Mouse (Mus musculus) olfactory bulb, adult 2 months (tissue): ENCODE measurements around the gene Napa. TPM values are rescaled to one million over a fixed set of nuclear protein-coding genes. Genes with fewer than 3 reads are reported as not detected.

ENCODE experiments used
- H3K27ac ChIP-seq: fragments of 200-500 bp; 2 replicates; pipeline ENCODE4 v1.5.1; 2012; ENCODE audit warnings: low read depth, low read length; ENCODE audit not compliant: insufficient read depth
- H3K4me1 ChIP-seq: fragments of 200-500 bp; 2 replicates; pipeline ENCODE4 v1.6.1; 2012; ENCODE audit warnings: low read length; ENCODE audit not compliant: control insufficient read depth, insufficient read depth
- H3K4me3 ChIP-seq: fragments of 200-500 bp; 2 replicates; pipeline ENCODE4 v1.5.1; 2012; ENCODE audit warnings: mild to moderate bottlenecking, low read depth, low read length, moderate library complexity; ENCODE audit not compliant: insufficient read depth
- CTCF ChIP-seq: fragments of 200-500 bp; IDR thresholded peaks from 2 replicates; pipeline ENCODE4 v1.5.1; 2012; ENCODE audit warnings: low read depth, mild to moderate bottlenecking, low read length, moderate library complexity; ENCODE audit not compliant: insufficient read depth
- POLR2A ChIP-seq: fragments of 200-500 bp; IDR thresholded peaks from 2 replicates; pipeline ENCODE4 v1.6.1; 2012; ENCODE audit warnings: mild to moderate bottlenecking, low read depth, low read length, moderate library complexity; ENCODE audit not compliant: insufficient read depth
- WGBS: fragments of 180-500 bp; shearing (Covaris S2); methylation state at CpG from one replicate; pipeline ENCODE4 v1.1.7; 2018; 5-methylcytosine and 5-hydroxymethylcytosine counted together
- polyA plus RNA-seq: library from polyadenylated mRNA; stranded (reverse); fragments of >200 nt; gene quantifications from 2 replicates; pipeline ENCODE4 v1.2.4, GENCODE M21; 2012; ENCODE audit warnings: low replicate concordance; ENCODE audit not compliant: missing spikeins, insufficient read depth, insufficient read length

Napa gene
- polyA plus RNA-seq, 1 experiment, result not detected

- WGBS, result 76% methylated on average over 4 of the region's 4 CpGs
- Histone ChIP-seq H3K4me3 (no peak overlapping the region), H3K4me1 (no peaks in the 10 kb centered on the region), H3K27ac (no peak overlapping the region)
- TF ChIP-seq POLR2A, result no peak
- no peak for TF ChIP-seq CTCF
Observed at GRCm38 (mm10) chr7:16080581-16080980, 17.7 kb upstream of the Napa start.

- TF ChIP-seq POLR2A (no peak), CTCF (no peak)
- WGBS, result 63% methylated on average over 4 of the region's 4 CpGs
- Histone ChIP-seq H3K27ac (no peak overlapping the region), H3K4me3 (no peak overlapping the region), H3K4me1 (no peaks in the 10 kb centered on the region)
Observed at GRCm38 (mm10) chr7:16083361-16083760, 14.9 kb upstream of the Napa start.

GRCm38 (mm10) chr7:16087587-16087986 lies 10.7 kb upstream of the Napa start:
- Histone ChIP-seq H3K4me1 (no peaks in the 10 kb centered on the region), H3K27ac (no peak overlapping the region), H3K4me3 (no peak overlapping the region)
- TF ChIP-seq POLR2A, result no peak
- no peak for TF ChIP-seq CTCF
- 69% methylated on average over 2 of the region's 2 CpGs for WGBS

DNA sequence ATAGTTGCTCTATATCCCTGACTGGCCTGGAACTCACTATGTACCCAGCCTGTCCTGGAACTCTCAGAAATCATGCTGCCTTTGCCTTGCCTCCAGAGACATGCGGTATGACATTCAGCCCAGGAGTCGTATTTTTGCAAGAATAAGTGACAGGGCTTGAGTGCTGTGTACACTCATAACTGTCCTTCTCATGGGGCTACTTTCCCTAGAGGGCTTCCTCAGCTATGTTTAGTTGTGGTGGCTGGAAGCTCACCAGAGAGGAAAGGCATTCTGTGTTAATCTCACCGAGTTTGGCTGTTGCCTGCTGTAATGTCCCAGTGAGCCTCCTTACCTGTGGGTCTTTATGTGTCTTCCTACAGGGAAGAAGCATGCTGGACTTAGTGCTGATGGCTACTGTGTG lies 3.7 kb upstream of the Napa start:
- no peak for TF ChIP-seq POLR2A
- no peak for TF ChIP-seq CTCF
- H3K27ac ChIP-seq, result no peak overlapping the region
- peaks cover 5% of the 10 kb centered on the region for H3K4me1 ChIP-seq
- H3K4me3 ChIP-seq, result no peak overlapping the region
- WGBS, result 84% methylated on average over 3 of the region's 3 CpGs

DNA sequence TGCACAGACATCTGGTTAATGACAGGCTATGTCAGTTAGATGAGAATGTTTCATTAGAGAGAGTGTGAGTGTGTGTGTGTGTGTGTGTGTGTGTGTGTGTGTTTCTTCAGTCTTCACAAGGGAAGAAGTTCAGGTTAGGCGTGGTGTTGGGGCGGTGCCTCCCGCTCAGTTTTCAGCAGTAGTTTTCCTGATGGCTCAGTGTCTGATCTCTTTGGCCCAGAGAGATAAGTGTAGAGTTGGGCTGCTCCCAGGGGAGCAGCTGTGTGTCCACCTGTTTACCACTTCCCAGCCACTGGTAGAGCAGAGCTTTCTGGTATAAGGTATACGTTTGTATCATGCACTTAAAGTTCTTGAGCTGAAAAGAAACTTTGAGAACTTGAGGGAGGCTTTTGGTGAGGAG lies 1.6 kb downstream of the Napa start:
- no peak for TF ChIP-seq CTCF
- TF ChIP-seq POLR2A, result no peak
- WGBS, result 76% methylated on average over 4 of the region's 4 CpGs
- H3K27ac ChIP-seq, result no peak overlapping the region
- peaks cover 54% of the 10 kb centered on the region for H3K4me1 ChIP-seq
- H3K4me3 ChIP-seq, result 0 out of 2 replicates have a peak overlapping the region, but pooled peaks have one; percentile 4

DNA sequence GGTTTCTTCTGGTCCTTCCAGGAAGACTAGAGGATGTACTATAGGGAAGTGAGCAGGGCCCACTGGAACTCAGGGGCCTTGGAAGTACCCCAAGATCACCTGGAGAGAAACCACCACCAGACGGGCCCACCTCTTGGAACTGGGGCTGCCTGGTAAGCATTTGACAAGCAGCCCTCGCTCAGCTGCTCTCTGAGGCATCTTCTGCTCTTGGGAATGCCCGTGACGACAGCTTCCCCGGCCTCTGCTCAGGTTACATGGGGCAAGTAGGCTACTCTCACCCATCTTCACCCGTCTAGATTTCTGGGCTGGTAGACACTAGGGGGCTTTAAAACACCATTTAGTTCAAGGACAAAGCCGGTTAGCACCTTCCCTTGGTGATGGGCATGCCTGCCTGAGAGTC lies 2.8 kb downstream of the Napa start:
- Histone ChIP-seq H3K4me3 (no peak overlapping the region), H3K4me1 (peaks cover 59% of the 10 kb centered on the region), H3K27ac (no peak overlapping the region; the same call in 1 of the 2 replicates)
- 79% methylated on average over 7 of the region's 7 CpGs for WGBS
- TF ChIP-seq CTCF (no peak), POLR2A (no peak)

- WGBS, result 36% methylated on average over 15 of the region's 15 CpGs
- Histone ChIP-seq H3K27ac (peak overlapping the region; percentile 14; the same call in 1 of the 2 replicates), H3K4me1 (peaks cover 60% of the 10 kb centered on the region), H3K4me3 (no peak overlapping the region)
- no peak for TF ChIP-seq CTCF
- no peak for TF ChIP-seq POLR2A
Observed at GRCm38 (mm10) chr7:16101726-16102475, 3.6 kb downstream of the Napa start.

DNA sequence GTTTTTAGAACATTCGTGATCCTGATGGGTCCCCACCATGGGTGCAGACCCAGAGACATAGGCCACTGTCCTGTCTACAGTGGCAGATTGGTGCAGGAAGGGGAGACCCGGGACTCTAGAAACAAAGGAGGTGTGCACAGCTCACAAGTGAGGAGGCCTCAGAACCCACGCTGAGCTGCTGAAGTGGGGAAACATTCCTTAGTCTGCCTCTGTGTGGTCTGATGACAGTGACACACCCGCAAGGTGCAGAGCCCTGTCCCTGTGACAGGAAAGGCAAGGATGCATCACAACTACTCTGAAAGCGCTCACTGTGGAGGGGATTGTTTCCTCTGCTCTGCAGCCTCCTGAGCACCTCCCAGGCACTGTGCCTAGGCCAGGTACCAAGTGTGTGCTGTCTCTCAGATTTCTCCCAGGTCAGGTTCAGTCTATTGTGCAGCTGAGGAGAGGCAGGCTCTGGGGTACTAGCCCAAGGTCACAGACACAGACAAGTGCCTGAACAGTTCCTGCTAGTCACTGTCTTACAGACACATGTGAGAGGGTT lies 4.5 kb downstream of the Napa start:
- H3K4me1 ChIP-seq, result peaks cover 64% of the 10 kb centered on the region
- WGBS, result 47% methylated on average over 5 of the region's 5 CpGs
- no peak overlapping the region for H3K4me3 ChIP-seq
- TF ChIP-seq POLR2A (no peak), CTCF (no peak)
- peak overlapping the region; percentile 88 for H3K27ac ChIP-seq

- WGBS, result 16% methylated on average over 6 of the region's 6 CpGs
- no peak overlapping the region for H3K4me3 ChIP-seq
- TF ChIP-seq CTCF (no peak), POLR2A (no peak)
- H3K27ac ChIP-seq, result peak overlapping the region; percentile 94
- H3K4me1 ChIP-seq, result peaks cover 66% of the 10 kb centered on the region
Observed at GRCm38 (mm10) chr7:16103760-16104159, 5.5 kb downstream of the Napa start.
